9 mouse cellular contexts compared by ENCODE assay signal in the genomic region with DNA sequence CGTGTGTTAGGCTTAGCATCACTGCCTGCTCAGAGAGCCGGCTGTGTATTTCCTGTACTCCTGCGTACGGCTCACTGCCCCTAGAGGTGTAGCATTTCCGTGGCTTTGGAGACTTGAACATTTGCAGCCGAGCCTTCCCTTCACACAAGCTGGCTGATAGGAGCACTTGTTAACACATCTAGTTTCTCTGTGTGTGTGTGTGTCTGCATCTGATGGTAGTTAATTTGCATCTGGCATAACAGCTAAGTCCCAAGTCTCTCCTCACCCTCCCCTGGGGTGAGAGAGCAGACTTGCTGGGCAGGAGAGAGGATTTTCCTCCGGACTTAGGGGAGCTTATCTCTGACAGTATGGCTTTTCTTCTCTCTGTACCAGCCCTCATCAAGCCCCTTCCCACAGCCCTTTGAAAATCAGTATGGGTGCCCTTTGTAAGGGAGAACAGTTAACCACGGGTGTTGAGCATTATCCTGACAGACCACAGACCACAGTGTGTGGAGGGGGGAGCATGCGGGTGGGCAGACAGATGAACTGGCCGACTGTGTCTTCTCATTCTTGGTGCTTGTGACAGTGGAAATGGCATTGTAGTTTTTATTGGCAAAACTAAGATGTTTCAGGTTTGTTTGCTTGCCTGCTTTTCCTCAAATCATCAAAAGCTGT.
DNase-seq lines count a peak whose midpoint lies in the region; ATAC-seq lines count a peak whose summit lies in the region.
"Had no signal": no experiment of that assay in that cellular context is flagged by ENCODE, and none has a peak within 500 bp of the region (broad histone marks: within the 10 kb centered on the region; RNA-seq: fewer than 3 reads in every experiment).

No protein-coding gene starts in this region.

- intact Hi-C loops in gastrocnemius, postnatal 14 days (cut with DNase I; ENCODE audit: low total_unique reads) = no loop called here

- H3K9ac ChIP-seq in heart, embryonic 15.5 days = 0 out of 2 replicates have a peak overlapping the region, but pooled peaks have one; percentile 48
- H3K9ac ChIP-seq in limb, embryonic 15.5 days = no peak overlapping the region

- DNase-seq in thymus, postnatal 0 days (ENCODE audit: low spot score) = peak; percentile 21
- no peak for DNase-seq in thymus, adult 18-20 months
- no peak for DNase-seq in spleen, postnatal 36 days (ENCODE audit: low spot score in 2 of 2)
- DNase-seq in natural killer cell, adult 2 months (ENCODE audit: low spot score in 2 of 2) = no peak
- no peak for DNase-seq in gastrocnemius, postnatal 14 days
- no peak for DNase-seq in T-cell, adult 2 months (ENCODE audit: low spot score)
- DNase-seq: right cerebral cortex, postnatal 14 days had no signal

- ATAC-seq in heart, embryonic 15.5 days (replicated peaks; ENCODE audit: insufficient number of reproducible peaks, insufficient read depth, low FRiP score, low read depth) = no peak
- ATAC-seq in limb, embryonic 15.5 days (ENCODE audit: insufficient number of reproducible peaks, low FRiP score, low TSS enrichment, low read depth) = no peak

- H3K27me3 ChIP-seq in heart, embryonic 15.5 days = 0 out of 2 replicates have a peak, but pooled peaks cover 3% of the 10 kb centered on the region
- peaks cover 3% of the 10 kb centered on the region for H3K27me3 ChIP-seq in limb, embryonic 15.5 days

- no peaks in the 10 kb centered on the region for H3K36me3 ChIP-seq in heart, embryonic 15.5 days
- no peaks in the 10 kb centered on the region for H3K36me3 ChIP-seq in limb, embryonic 15.5 days

- WGBS in heart, embryonic 15.5 days = 11% methylated on average over 10 of the region's 10 CpGs
- 19% methylated on average over 10 of the region's 10 CpGs for WGBS in limb, embryonic 15.5 days

- peak overlapping the region; percentile 66 for H3K27ac ChIP-seq in heart, embryonic 15.5 days
- no peak overlapping the region for H3K27ac ChIP-seq in limb, embryonic 15.5 days

- no peaks in the 10 kb centered on the region for H3K9me3 ChIP-seq in heart, embryonic 15.5 days (replicated peaks)
- no peaks in the 10 kb centered on the region for H3K9me3 ChIP-seq in limb, embryonic 15.5 days

- H3K4me3 ChIP-seq in heart, embryonic 15.5 days = peak overlapping the region; percentile 60
- H3K4me3 ChIP-seq in limb, embryonic 15.5 days = peak overlapping the region; percentile 40

- peak overlapping the region; percentile 86 for H3K4me2 ChIP-seq in heart, embryonic 15.5 days
- H3K4me2 ChIP-seq in limb, embryonic 15.5 days = peak overlapping the region; percentile 73

- H3K4me1 ChIP-seq in heart, embryonic 15.5 days (replicated peaks) = peaks cover 17% of the 10 kb centered on the region
- peaks cover 19% of the 10 kb centered on the region for H3K4me1 ChIP-seq in limb, embryonic 15.5 days
